Mouse (Mus musculus) liver, adult (tissue): Measurements from ENCODE around the gene Mindy4.

ENCODE experiments used
- GATA4 ChIP-seq: IDR thresholded peaks from 2 replicates; pipeline ENCODE4 v1.6.1; 2014; ENCODE audit warnings: mild to moderate bottlenecking, low read length; ENCODE audit not compliant: insufficient replicate concordance

Mindy4 gene

DNA sequence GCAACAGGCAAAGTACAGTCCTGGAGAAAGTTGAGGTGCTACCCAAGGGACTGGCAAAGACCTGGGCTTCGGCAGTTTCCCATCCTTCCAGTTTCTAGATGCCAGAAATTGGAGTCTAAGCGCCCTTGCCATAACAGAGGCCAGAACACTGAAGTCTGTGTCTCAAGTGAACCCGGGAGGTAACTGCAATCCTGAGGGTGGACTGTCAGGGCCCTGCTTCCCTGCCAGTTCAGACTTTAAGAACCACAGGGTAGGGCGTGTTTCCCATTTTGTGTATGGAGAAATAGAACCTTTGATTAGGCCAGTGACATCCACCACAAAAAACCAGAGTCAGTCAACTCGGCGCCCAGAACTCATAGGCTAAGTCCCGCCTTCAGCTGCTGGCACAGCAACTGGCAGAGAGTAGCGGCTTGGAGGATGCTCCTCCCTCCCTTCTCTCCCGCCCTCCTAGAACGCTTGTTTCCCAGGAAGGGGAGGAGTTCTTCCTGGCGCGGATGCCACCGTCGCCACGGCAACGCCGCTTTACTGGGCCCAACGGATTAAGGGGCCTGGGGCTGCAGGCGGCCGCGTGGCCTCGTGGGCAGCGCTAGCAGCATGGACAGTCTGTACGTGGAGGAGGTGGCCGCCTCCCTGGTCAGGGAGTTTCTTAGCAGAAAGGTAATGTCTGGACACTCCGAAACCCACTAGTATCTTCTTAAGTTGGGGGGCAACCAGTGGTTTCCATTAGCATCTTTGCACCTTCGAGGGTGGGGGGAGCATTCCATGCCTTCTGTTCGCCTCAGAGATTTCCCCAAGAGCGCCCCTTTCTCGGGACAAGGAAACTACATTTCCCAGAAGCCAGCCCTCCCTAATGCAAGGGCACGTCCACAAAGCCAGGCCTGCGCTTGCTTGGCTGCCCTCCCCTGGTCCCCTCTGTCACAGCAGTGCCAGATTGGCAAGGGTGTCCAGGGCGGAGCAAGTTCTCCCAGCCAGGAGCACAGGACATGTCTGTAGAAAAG, at the start of gene Mindy4:
Mindy4 (plus strand) TSS at position 471 of the 998 bp plus-strand sequence.
- no peak for TF ChIP-seq GATA4

DNA sequence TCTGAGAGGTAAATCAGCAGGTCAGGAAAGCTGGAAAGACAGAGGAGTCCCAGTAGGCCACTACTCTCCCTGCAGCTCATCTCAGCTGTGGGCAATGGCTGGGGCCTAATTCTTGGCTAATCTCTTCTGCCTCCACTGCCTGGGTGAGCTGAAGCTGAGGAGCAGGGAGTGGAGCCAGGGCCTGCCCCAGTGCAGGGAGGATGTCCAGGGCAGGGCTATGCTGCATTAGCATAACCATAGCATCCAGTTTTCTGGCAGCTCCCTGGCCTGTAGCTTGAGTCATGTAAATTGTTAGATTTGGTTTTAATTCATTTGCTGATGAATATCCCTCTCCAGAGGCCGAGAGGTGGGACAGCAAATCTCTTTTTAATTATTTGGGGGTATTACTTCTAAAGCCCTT, 43.9 kb upstream of the Mindy4 start:
- TF ChIP-seq GATA4: no peak

DNA sequence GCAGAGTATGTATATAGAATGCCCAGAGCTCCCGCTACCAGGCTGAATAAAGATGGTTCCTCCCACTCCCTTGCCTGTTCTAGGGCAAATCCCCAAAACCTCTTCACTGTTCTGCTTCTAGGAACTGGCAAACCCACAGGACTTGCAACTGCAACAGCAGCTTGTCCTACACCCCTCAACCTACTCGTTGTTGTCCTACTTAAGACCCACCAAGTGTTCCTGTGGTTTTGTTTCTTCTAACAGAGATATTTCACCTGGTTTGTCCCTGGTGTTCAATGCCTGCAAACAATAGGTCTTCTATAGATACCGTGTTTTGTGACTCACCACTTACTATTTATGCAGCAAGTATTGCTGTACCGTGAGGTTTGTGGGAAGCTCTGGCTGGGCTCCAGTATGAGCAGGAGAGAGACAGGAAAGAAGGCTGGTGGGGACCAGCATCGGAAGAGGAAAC, 41.8 kb upstream of the Mindy4 start:
- no peak for TF ChIP-seq GATA4

DNA sequence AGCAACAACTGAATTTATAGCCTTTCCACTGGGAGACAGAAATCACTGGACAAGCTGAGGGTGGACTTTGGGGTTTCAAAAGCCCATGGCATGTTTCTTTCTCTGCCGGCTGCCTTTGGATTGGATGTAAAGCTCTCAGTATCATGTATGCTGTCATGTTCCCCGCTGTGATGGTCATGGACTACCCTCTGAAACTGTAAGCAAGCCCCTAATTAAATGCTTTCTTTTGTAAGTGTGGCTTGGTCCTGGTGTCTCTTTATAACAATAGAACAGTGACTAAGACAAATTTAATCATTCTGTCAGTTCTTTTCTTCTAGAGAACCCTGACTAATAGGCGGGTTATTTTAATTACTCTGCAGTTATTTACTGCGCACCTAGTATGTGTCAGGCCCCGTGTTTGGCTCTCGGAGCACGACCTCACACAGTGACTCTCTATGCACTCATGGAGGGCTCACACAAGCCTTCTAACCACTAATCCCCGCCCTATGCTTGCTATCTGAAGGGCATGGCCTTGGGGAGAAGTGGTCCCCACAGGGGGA, 40.1 kb upstream of the Mindy4 start:
- TF ChIP-seq GATA4: no peak

DNA sequence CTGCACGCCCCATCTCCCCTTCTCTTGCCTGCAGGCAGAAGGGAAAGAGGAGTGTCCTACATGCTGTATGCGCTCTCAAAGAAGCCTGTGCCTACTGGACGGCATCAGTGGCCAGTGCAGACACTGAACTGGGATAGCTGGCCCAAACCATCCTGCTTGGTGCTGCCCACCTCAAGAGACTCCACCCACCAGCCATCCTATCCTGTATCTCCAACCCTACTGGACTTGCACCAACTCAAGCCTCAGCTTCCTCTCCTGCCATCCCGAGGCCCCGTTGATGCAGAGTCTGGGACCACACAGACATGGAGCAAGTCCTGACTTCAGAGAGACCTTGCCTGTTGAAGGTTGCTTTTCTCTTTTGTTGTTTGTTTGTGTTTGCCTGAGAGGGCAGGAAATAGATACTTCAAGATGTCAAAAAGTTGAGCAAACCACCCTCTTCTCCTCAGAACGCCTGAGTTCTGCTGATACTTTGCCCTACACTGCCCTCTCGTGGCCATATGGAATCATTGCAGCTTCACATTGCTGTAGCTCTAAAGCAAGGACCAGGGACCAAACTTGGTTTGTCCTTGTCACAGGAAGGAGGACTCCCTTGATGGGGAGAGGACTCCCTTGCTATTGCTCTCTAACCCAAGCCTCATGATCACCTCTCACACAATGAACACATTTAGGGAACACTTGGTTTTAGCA, 36.3 kb upstream of the Mindy4 start:
- no peak for TF ChIP-seq GATA4

DNA sequence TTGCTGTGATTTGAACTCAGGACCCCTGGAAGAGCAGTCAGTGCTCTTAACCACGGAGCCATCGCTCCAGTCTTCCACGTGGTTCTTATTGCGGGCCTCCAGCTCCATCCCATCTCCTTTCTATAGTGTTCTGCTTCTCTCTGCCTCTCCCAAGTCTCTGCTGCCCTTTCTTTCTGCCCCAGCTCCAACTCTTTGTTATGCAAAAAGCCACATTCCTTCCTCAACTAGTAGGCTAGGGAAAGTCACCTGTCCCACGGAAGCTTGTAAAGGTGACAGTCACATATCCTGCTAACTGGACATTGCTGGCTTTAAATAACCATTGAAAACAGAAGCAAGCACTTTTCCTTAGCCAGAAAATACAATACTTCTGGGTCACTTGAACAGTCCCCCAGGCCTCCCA, 33.4 kb upstream of the Mindy4 start:
- TF ChIP-seq GATA4: no peak

DNA sequence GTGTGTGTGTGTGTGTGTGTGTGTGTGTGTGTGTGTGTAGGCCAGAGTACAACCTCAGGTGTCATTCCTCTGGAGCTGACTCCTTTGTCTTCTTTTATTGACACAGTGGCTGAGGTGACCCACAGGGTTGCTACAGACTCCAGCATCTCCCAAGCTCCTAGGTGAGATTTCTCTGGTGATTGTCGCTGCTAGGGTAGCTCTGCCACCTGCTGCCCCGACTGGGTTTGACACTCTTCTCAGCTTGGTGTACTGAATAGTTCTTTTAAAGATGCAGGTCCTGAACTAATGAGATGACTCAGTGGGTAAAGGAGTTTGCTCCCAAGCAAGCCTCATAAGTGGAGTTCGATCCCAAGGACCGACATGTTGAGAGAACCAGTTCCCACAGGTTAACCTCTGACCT, 31.5 kb upstream of the Mindy4 start:
- no peak for TF ChIP-seq GATA4

DNA sequence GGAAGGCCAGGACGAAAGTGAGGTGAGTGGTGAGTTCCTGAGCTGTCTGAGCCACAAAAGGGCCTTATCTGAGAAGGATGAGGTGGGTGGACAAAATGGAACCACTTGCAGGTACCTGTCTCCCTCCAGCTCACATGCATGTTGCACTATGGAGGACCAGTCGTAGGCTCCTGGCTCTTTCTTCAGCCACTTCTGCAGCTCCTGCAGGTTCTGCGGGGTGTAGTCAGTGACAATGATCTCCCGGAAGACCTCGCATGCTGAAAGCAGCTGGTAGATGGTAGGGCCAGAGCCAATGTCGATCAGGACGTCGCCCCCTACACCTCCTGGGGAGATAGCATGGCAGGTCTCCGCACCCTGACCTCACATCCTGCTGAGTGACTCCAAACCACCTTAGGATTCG, 30.0 kb upstream of the Mindy4 start:
- no peak for TF ChIP-seq GATA4

DNA sequence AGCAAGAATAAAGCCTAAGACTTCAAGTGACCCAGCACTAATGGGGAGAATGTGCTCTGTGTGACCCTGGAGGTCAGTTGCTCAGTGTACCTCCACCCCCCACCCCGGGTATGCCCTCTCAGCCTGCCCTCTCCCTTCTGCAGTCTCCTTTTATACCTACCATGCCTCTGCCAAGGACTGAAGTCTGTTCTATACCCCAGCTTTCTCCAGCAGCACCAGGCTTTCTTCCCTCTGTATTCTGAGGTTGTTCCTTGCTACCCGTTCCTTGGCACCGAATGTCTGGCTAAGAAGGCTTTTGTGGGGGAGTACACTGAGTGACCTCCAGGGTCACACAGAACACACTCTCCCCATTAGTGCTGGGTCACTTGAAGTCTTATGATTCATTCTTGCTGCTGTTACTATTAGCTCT, 29.2 kb upstream of the Mindy4 start:
- no peak for TF ChIP-seq GATA4

DNA sequence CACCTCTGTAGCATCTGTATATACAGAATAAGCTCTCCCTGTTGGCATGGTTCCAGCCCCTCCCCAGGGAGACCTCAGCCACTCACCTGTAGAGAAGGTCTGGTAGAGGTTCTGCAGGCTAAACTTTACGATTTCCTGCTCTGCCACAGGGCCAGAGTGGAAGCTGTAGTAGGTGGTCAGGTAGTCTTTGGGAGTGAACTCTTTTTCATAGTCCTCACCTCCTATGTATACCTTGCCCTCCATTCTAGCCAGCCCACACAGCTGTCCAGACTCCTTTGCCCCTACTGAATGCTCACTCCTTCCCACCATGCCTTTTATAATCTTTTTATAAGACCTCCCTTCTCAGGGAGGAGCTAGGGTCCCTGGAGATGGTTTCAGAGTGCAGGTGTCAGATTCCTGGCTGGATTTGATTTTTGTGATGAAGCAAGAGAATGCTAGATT, 28.4 kb upstream of the Mindy4 start, which contains the start of gene Inmt:
Inmt (minus strand) TSS at position 303 of the 441 bp plus-strand sequence.
- no peak for TF ChIP-seq GATA4

DNA sequence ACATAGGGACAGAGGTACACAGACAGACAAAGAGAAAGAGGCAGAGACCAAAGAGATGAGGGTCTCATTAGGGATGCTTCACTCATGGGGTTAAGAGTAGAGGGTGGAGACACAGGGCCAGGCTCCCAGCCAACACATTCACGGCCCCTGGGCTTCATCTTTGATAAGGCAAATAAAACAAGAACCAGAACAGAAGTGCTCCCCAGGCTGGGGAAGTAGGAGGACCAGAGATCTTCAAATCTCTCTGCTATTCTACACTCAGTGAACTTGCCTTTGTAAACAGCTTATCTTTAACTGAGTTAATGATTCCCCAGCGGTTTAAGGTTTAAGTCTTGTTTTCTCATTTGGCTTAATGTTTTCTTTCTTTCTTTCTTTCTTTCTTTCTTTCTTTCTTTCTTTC, 27.7 kb upstream of the Mindy4 start:
- peak; percentile 73 for TF ChIP-seq GATA4

DNA sequence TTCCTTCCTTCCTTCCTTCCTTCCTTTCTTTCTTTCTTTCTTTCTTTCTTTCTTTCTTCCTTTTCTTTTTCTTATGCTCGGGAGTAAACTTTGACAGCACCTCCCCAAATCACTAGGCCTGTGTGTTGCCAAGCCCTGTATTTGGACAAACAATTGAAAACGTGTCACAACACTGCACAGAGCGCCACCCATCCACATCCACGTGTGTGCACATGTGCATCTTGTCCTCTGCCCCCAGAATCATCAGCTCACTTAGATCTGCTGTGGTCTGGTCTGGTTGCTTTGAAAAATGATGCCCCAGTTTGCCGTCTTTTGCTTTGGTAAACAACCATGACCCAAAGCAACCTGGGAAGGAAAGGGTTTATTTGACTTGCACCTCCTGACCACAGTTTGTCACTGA, 27.3 kb upstream of the Mindy4 start:
- no peak for TF ChIP-seq GATA4

DNA sequence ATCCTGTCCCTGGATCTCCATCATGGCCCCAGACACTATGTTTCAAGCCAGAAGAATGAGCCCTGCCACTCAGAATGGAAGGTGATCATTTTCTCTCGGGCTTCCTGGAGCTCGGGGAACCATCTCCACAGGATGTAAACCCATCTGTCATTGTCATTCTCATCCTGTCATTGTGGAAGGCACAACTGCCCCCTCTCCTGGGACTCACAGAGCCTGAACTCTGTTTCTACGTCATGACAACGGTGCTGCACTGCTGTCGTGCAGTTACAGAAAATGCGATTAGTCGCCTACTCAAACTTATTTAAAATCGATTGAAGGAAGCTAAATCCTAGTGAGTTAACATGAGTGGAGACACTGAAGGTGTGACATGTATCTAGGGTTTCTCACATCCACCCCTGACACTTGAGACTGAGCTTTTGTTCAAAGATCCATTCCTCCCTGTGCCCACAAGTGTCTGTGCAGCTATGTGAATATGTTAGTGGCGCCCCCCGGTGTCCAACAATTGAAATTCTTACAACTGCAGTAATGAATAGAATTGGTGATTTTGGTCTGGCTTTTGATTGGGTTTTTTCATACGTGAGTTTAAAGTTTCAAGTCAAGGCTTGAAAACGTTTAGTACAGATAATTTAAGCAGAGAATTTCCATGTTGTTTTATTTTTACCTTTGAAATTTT, 26.0 kb upstream of the Mindy4 start:
- no peak for TF ChIP-seq GATA4

DNA sequence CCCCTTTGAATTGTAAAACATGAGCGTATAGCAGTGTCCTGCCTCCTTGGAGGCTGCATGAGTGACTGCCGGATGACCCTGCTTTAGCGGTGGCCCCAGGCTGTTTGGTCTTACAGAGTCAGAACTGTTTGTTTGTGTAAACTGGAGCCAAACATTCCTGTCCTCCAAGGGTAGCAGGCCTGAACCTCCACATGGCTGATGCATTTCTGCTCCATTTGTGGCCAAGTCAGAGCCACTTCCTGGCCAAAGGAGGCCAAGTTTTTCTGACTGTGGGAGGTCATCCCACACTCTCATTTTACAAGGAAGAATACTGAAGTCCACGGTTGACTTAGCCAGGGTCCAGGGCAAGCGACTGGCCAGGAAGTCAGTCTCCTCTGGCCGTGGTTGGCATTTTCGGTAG, 23.6 kb upstream of the Mindy4 start:
- TF ChIP-seq GATA4: no peak
